Mouse (Mus musculus): ENCODE data around the gene Phldb2.

The Phldb2 gene

DNA sequence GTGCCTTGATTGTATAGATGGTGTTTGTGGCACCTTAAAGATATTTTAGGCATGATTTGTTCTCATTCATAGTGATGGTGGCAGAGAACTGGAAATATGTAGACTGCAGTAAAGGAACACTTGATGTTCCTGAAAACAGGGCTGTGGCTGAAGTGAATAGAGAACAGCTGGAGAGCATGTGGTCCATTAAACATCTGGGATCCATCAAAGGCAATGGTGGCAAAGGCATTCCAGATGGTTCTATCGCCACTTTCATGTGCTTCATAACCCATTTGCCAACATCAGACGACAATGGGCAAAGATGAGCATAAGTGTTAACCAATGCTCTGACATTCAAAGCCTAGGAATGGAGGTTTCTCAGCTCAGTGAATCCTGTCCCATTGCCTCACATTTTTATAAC lies 56.8 kb downstream of the Phldb2 start:
- in situ Hi-C loops (cut with MboI, MseI): no loop called here

DNA sequence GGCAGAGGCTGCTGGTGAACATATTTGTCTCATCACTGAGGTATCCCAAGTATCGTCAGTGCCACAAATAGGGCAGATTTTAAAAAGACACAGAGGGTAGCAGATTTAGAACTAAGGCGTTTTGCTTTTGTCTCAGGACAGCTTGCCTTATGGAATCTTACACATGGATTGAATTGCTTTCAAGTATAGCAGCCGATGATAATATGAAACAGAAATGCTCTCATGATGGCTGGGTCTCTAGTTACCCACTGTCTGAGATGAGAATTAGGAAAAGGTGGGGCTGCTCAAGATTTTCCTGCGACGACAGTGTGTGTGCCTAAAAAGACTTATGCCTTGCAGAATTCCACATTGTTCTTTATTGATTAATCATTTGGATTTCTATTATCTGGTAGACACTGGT lies 58.4 kb downstream of the Phldb2 start:
- in situ Hi-C loops (cut with MboI, MseI): no loop called here

DNA sequence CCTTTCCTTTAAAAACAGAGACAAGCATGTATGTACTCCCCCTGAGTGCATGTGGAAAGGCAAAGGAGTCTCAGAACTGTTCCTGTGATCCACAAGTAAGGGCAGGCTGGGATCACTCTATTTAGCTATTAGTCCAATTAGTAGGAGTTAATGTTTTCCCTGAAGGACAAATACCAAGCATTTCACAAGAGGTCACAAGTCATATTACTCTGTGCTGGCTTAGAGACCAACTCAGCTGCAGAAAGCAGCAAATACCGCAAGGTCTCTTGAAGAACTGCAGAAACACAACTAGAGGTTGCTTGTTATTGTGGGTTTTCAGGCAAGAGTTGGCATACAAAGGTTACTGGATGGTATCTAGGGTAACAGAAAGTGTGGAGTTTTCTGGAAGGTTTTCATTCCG lies 59.6 kb downstream of the Phldb2 start:
- in situ Hi-C loops (cut with MboI, MseI): no loop called here

DNA sequence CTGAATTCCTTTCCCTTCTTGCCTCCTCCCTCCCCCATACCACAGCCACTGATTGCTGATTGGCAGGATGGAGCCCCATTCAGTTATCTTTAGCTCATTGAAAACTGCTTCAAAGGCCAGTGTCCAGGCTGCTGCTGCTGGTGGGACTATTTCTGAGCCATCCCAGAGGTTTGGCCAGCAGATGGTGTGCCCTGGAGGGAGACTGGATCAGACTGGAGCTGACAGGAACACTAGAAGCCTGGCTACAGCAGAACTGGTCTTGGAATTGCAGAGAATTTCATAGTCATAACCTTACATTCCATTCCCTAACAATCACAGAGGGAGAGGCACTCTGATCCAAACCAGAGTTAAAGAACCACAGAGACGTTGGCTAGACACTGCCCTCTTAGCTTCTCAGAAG lies 60.5 kb downstream of the Phldb2 start:
- in situ Hi-C loops (cut with MboI, MseI): no loop called here

DNA sequence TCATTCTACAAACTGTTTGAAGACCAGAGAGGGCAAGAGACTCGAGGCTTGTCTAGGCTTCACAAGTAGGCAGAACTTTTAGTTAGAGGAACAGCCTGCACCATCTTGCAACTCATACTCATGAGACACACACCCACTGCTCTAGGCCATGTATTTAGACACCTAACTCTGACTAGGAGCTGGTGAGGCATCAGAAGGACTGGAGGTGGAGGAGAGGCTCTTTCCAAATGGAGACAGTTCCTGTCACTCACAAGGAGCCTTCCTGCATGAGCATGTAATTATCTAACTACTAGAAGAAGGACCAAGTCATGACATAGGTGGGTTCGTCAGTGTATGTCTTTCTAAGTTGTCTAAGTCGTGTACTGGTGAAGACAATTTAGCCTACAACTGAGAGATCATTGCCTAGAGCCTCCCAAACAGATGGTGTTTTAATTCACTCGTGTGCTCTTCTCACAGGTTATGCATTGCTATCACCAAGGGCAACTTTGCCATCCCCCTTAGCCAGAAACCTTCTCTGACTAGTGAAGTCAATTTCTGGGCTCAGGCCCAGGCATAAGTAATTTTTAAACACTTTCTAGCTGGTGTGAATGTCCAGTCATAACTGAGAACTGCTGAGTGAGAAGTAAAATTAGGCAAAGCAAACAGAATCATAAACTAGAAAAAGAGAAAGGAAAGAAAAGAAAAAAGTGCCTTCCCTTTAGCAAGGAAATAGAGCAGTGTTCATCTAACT lies 62.8 kb downstream of the Phldb2 start:
- in situ Hi-C loops (cut with MboI, MseI): no loop called here

DNA sequence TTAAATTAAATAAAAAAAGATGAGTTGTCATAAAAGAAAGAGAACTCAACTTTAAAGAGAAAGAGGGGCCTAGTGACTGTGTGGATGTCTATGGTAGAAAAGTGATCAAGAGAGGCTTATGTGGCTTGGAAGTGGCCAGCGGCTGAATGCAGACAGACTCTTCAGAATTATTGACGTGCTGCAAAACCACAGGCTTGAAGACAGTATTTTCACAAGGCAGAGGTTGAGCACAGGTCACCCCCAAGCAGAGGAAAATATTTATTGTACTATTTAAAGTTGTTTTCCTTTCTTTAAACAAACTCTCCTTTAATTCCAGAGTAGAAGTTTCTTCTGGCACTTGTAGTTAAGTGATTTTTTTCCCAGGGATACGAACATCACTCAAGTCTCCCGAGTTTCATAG lies 63.8 kb downstream of the Phldb2 start:
- in situ Hi-C loops (cut with MboI, MseI): no loop called here

DNA sequence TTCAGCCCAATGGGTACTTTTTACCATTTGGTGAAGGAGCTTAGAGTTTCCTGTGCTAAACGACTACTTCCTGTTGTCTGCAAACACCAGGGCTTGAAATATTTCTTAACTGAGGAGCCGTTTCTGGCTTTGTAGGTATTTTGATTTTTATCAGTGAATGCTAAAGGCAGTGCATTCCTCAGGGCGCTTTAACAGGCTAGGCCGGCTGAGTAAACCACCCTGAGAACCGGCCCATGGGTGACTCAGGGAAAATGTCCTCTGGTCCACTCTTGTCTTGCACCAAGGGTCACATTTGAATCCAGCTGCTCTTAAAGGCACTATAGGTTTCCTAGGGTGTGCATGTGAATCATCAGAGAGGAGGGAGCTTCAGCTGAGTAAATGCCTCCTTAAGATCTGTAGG lies 66.8 kb downstream of the Phldb2 start:
- in situ Hi-C loops (cut with MboI, MseI): no loop called here

DNA sequence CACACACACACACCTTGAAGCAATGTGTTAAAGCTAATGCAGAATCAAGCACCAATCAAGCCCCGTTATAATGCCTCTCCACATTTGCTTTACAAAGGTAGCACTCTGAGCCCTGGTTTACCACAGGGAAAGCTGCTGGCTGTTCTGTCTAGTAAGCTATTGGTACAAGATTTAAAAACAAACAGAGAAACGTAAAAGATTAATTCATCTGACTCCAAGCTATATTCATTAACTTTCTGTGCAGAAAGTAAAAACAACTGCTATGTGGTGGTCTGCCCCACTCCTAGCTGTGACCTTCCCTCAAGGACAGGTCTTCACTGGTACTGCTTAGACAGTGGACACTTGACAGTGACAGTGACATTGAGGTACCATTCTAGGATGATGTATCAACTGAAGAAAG lies 69.2 kb downstream of the Phldb2 start:
- in situ Hi-C loops (cut with MboI, MseI): no loop called here

DNA sequence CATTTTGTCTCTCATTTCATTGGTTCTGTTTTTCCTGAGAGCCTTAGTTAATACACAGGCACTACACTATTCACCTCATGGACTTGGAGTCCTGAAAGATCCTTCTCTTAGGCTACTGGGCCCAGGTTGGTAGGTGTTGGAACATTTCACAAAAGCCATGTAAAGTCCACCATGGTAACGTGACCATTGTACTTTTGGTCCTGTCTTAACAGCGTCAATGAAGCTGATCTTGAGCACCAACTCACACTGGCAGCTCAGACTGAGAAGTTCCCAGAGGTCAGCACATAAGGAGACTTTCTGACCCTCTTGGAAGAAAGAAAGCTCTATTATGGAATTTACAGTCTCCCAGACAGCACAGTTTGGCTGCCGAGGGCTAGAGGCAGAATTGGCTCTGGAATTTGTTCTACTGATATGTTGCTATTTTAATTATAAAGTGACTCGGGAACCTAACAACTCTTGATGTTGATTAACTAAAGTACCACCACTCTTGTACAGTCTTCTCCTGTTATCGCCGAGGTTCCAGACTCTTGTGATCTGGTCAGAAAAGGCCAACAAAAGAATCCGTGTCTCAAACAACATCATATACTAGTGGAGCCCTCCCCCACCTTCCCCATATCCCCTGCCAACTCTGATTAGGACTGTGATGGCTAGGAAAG lies 72.1 kb downstream of the Phldb2 start:
- in situ Hi-C loops (cut with MboI, MseI): no loop called here

DNA sequence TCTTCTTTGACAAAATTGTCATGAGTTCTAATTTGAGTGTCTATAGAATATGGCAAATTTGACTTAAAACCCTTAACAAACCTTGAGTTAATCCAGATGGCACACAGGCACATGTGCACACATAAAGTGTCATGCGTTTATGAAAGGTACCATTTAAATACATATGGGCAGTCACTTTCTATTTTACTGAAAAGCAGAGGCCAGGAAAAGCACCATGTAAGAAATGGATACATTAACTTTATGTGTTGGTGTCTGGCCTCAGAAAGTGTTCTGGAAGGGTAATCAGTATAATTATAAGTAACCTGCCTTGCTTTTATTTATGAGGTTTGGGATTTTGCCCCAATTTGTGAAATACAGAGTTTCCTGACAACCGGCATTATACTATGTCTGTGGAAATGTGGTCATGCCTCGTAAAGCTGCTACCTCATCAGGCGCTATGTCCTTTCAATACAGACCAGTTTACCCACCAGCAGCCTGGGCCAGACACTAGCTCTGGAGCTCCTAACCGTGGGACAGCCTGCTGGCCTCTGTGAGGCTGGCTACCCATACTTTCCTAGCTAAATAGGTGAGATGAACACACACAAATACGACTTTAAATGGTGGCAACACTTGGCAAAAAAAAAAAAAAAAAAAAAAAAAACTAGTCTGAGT lies 73.2 kb downstream of the Phldb2 start:
- in situ Hi-C loops (cut with MboI, MseI): no loop called here

DNA sequence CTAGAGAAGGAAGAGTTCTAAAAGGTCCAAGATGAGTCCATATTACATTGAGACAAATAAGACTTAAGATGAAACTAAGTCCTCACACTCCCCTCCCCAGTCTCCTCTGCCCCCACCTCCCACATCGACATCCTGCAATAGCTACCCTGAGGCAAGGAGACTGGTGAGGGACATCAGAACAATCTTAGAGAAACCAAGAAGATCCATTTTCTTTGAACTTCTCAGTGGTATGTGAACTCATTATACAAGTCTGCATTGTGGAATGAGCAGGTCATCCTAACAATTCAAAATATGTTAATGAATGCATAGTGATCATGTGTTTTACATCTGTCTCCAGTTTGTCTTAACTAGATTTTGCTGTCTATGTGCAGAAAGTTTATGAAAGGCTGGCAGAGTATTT lies 75.7 kb downstream of the Phldb2 start:
- in situ Hi-C loops (cut with MboI, MseI): no loop called here

DNA sequence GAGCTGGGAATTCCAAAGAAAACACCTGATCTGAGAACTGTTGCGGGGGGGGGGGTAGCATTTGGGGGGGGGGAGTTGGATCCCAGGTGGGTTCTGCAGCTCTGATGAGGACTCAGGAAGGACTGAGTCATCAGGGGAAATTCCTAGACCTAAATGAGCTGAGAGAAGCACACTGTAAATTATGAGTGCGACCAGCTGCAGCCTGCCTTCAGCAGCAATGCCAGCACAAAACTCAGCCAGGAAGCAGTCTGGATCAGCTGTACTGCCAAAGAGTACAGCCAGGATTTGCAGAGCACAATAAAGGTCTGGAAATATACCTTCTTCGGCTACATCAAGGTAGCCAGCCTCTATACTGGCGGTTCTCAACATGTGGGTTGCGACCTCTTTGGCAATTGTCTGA lies 76.2 kb downstream of the Phldb2 start:
- in situ Hi-C loops (cut with MboI, MseI): no loop called here

DNA sequence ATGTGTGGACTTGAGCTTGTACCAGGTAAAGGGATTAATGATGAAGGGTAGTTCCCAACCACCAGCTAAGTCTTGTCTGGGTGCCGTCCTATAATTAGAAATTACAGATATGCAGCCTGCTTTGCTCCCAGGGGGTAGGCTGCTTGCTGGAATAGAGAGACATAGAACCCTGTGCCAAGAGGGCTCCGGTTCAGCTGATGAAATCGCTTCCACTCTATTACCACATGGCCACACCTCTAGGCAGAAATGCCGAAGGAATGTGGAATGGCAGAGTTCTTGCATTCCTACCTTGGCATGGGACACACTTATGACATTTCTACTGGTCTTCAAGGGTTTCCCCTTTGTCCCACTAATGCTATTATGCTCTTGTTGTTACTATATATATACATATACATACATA lies 80.0 kb downstream of the Phldb2 start:
- in situ Hi-C loops (cut with MboI, MseI): no loop called here

DNA sequence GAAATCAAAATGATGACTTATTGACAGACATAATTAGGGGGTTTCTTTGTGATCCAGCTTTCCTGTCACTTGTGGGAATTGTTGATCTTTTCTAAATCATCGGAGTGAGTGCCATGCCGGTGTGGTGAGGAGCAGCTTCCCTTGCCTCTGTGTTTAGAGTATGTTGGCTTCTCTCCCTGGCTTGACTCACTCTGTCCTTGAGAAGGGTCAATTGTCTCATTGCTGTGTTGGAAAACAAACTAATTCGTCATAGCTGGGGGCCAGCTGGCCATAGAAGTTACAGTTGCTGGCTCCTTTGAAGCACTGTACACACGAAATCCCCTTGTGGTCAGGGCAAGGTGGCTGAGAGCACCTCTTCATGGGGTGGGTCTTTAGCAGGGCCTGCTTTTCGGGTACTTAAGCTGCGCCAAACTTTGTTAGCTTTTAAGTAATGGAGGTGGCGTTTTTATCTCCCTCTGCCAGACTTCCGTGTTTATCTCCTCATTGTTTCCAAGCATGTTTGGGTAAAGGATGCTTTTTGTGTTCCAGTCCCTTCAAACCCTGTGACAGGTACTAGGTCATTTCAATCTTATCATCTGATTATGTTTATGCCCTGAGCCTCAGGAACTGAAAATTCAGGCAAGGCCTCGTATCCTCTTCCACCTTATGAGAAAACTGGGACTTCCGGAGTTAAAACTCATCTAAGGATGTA lies 82.0 kb downstream of the Phldb2 start:
- in situ Hi-C loops (cut with MboI, MseI): no loop called here

DNA sequence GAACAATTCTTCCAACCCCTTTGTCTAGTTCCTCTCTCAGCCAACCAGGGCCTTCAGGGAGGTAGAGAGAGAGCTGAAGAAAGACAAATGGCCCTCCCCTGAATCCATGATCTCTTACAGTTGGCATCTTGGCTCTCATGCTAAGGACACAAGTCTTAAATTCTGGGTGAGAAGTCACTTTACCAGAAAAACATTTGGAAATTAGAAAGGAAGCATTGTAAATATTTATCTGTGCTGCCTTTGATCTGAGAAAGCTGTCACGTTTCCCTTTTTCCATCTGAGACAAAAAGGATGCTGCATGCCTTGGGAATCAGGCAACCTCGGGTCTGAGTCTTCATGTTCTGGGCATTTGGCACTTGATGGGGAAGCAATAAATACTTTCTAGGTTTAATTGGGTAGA lies 82.7 kb downstream of the Phldb2 start:
- in situ Hi-C loops (cut with MboI, MseI): no loop called here

DNA sequence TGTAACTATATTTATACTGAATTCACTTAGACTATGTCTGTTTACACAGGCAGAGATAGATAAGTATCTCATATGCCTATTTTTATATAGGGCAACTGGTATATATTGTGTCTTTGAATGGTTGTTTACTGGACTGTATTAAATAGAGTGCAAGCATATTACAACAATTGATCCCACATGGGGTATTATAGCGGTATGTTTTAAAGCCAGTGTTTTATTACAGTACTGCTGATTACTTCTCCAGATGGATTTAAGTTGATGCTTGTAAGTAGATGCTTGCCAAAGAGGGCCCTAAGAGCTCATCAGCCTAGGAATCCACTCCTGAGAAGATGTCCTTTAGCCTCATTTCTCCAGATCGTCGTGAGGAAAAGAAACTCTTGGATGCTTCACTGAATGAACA lies 84.4 kb downstream of the Phldb2 start:
- in situ Hi-C loops (cut with MboI, MseI): no loop called here

DNA sequence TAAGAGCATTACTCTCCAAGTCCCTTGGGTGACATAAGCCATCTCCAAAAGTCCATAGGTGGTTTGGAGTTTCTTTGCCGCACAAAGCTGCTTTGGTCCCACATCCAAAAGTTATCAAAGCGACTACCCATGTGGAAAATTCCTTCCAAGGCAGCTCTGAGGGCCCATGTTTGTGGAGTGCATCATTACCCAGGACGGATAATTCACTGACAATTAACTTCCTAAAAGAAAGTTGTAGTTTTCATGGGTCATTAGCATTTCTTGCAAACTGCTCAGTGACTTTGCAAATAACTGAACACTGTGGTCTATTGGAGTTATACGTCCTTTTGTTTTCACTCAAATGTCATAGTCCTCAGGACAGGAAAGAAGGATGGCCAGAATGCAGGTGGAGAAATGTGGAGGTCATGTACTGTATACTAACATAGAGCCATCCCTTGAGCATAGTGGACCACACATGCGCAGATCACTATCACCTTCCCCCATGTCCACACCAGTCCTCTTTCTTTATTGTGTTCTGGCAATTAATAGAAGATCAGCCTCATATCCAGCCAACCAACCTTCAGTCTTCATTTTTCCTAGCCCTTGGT lies 96.0 kb downstream of the Phldb2 start:
- in situ Hi-C loops (cut with MboI, MseI): no loop called here

DNA sequence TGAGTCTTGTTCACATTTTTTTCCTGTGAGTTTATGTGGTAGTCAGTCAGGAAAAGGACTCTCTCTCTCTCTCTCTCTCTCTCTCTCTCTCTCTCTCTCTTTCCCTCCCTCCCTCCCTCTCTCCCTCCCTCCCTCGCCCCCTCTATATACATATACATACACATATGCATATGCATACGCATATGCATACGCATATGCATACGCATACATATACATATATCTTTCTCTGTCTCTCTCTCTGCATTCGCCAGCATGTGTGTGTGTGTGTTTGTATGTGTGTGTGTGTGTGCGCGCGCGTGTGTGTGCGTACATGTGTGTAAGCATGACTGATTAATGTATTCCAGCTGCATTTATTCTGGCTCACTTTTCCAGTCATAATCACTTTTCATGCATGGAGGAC lies 98.9 kb downstream of the Phldb2 start:
- in situ Hi-C loops (cut with MboI, MseI): no loop called here

DNA sequence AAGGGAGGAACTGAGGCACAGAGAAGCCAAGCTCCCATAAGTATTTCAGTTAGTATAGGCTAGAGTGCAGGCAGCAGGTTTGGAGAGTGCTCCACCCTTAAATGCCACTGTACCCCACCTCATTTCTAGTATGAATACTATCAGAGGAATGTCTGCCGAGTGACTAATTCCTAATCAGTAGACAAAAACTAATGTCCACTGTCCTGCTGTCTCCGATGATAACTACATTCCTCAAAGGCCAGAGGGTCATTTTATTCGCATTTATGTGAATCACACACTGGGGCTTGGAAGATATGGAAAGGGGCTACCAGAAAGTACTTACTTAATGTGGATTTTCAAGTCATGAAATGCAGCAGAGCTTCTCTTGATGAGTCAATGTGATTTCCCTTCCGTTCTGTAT lies 104.4 kb downstream of the Phldb2 start:
- in situ Hi-C loops (cut with MboI, MseI): no loop called here

DNA sequence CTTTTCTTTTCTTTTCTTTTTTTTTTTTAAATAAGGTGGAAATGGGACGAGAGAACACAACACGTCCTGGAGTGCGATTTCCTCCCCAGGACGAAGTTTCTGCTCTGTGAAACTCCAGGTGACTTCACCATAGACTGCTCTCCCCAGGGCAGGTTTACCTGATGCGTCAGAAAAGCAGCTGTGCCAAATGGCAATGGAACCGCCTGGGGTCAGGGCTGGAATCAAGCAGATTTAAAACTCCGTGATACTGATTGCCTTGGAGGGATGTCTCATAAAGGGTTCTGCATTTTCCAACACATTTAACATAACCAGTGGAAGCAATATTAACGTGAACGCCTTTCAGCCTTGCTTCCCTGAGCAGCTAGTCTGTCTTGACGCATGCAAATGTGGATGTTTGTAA lies 108.5 kb downstream of the Phldb2 start:
- in situ Hi-C loops (cut with MboI, MseI): no loop called here

DNA sequence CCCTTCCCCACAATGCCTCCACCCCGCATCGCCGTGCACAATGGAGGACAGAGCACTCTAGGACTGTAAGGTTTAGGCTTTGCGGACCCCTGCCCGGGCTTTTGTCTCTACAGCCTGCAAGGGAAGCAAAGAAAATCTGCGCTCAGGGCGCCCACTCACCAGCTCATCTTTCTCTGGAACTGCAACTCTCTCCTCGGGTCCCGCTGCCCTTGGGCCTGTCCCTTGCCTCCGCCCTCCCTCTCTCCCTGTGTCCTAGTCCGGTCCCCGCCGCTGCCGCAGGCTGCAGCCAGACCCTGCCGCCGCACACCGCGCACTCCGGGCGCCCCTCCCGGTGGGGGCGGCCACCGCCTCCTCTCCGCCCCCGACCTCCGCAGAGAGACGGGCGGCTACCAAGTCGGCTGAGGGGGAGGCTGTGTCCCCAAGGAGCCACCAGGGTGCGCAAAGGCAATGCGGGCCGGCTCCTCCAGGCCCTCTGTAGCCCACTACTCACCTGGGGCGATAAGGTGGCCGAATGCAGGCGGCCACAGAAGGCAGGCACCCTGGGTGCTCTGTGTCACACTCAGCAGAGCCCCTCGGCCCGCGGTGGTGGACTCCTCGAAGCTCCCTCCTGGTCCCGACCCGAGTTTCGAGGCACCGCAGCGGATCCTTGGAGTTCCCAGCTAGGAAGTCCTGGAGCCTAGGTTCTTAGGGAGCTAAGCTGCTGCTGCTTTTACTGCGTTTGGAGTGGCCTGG lies 109.2 kb downstream of the Phldb2 start:
- in situ Hi-C loops (cut with MboI, MseI): no loop called here
